In the genomic region with DNA sequence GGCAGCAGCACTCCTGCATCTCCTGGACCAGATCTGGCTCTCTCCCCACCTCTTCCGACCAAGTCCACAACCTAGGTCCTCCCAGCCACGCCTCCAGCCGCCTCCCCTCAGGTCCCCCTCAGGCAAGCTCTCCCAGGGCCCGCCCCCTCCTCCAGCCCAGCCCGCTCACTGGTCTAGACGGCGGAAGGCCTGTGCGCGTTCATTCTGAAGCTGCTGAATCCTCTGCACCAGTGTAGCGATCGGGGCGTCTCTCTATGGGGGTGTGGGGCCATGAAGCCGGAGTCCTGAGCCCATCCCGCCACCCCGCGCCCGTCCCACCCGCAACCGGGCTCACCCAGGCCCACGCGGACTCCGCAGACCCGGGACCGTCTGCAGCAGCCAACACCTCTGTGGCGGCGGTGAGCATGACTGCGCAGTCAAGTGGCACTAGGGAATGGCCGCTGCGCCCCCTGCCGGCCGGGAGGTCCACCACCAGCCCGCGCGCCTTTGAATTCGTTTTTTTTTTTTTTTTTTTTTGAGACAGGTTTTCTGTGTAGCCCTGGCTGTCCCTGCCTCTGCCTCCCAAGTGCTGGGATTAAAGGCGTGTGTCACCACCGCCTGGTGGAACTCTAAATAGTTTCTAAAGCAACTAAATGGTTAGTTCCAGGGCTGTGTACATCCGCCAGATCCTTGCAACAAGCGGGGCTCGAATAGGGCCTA, we compare ENCODE assay signal across 8 mouse cellular contexts. TPM values are rescaled to one million over a fixed set of nuclear protein-coding genes. Genes with fewer than 3 reads are reported as not detected.
DNase-seq lines count a peak whose midpoint lies in the region; ATAC-seq lines count a peak whose summit lies in the region.

A gene (minus strand): TSS at position 425 of the 699 bp plus-strand sequence.

- ATAC-seq in hindbrain, embryonic 13.5 days (ENCODE audit: low FRiP score): peak; percentile 84

- peaks cover 67% of the 10 kb centered on the region for H3K4me1 ChIP-seq in hindbrain, embryonic 13.5 days (replicated peaks)

- peak within 1 kb of the TSS; percentile 69 for H3K4me3 ChIP-seq in hindbrain, embryonic 13.5 days

- DNase-seq in NIH3T3 (ENCODE audit: low read depth): peak; percentile 97
- DNase-seq in cerebellum, postnatal 10 days: peak; percentile 97 to 98
- peak; percentile 84 to 87 for DNase-seq in frontal cortex, postnatal 14 days (ENCODE audit: low spot score in 2 of 2)
- peak; percentile 91 for DNase-seq in layer of hippocampus, postnatal 36 days
- DNase-seq in lung, postnatal 36 days: peak; percentile 96
- DNase-seq in retina, postnatal 1 day: peak; percentile 97
- peak; percentile 88 to 94 for DNase-seq in urinary bladder, adult 18-20 months (ENCODE audit: low spot score in 2 of 2)

- peaks cover 32% of the 10 kb centered on the region for H3K36me3 ChIP-seq in hindbrain, embryonic 13.5 days

- peak within 1 kb of the TSS; percentile 85 for H3K4me2 ChIP-seq in hindbrain, embryonic 13.5 days

- no peaks in the 10 kb centered on the region for H3K9me3 ChIP-seq in hindbrain, embryonic 13.5 days

- 3% methylated on average over 40 of the region's 40 CpGs for WGBS in hindbrain, embryonic 13.5 days

- H3K27ac ChIP-seq in hindbrain, embryonic 13.5 days: peak within 1 kb of the TSS; percentile 96

- H3K27me3 ChIP-seq in hindbrain, embryonic 13.5 days: peaks cover 30% of the 10 kb centered on the region

- peak within 1 kb of the TSS; percentile 89 for H3K9ac ChIP-seq in hindbrain, embryonic 13.5 days

RNA-seq across cellular contexts. Expression of the gene that starts here (rescaled TPM):
- 147 and 148 TPM in 2 replicates for polyA plus RNA-seq in hindbrain, embryonic 13.5 days (2015; fragmentation: Nextera tagmentation; extraction: Ambion mirVana)
- 100 to 1,000 TPM in 1 of 2 experiments, 10 to 100 TPM in 1; 97.5 to 102 TPM for total RNA-seq in layer of hippocampus, postnatal 36 days (2021)

Comparison
In these comparisons a context has a peak if more than half of its experiments do, and no peak if none do; other contexts are left out.
1. Peak in every context shown above with its lines: DNase-seq, ATAC-seq, H3K4me3 ChIP-seq and H3K27ac ChIP-seq.